Mouse (Mus musculus) v-Abl transformed pro-B cells (cell line): ENCODE results near the gene Usp7.

Experiments used
- in situ Hi-C, 2 experiments: fragments of 400-800 bp; cut with MboI; formaldehyde crosslinking; loops; one replicate each; pipeline ENCODE4 v1.15.1; 2025; ENCODE audit not compliant: unreplicated experiment in 2 of 2

Usp7 gene

GRCm38 (mm10) chr16:8791949-8792557 lies at the start of gene Usp7:
TSS of gene Usp7 (minus strand) at chr16:8792308.
- in situ Hi-C loops, result no loop called here

- in situ Hi-C loops, result loop anchor here (25.0 kb wide), 2 partner anchors 1672 to 1697 kb away; partner anchors contain the start of genes Clec16a (in 1 of the 2) and Dexi (in 1 of the 2)
Observed at GRCm38 (mm10) chr16:8840557-8840956, 48.4 kb upstream of the Usp7 start.

GRCm38 (mm10) chr16:8838921-8839320 lies 46.8 kb upstream of the Usp7 start:
- in situ Hi-C loops, result loop anchor here (25.0 kb wide), 2 partner anchors 1673 to 1698 kb away; partner anchors contain the start of genes Clec16a (in 1 of the 2) and Dexi (in 1 of the 2)

- in situ Hi-C loops, result loop anchor here (25.0 kb wide), 2 partner anchors 1675 to 1700 kb away; partner anchors contain the start of genes Clec16a (in 1 of the 2) and Dexi (in 1 of the 2)
Observed at GRCm38 (mm10) chr16:8837595-8837994, 45.5 kb upstream of the Usp7 start.

- in situ Hi-C loops, result loop anchor here (25.0 kb wide), 2 partner anchors 1675 to 1700 kb away; partner anchors contain the start of genes Clec16a (in 1 of the 2) and Dexi (in 1 of the 2)
Observed at GRCm38 (mm10) chr16:8836876-8837275, 44.8 kb upstream of the Usp7 start.

- in situ Hi-C loops, result loop anchor here (25.0 kb wide), 2 partner anchors 1681 to 1706 kb away; partner anchors contain the start of genes Clec16a (in 1 of the 2) and Dexi (in 1 of the 2)
Observed at GRCm38 (mm10) chr16:8831241-8831640, 39.1 kb upstream of the Usp7 start.

- in situ Hi-C loops, result loop anchor here (25.0 kb wide), 2 partner anchors 1682 to 1707 kb away; partner anchors contain the start of genes Clec16a (in 1 of the 2) and Dexi (in 1 of the 2)
Observed at GRCm38 (mm10) chr16:8830431-8831211, 38.5 kb upstream of the Usp7 start.

GRCm38 (mm10) chr16:8829564-8830359 lies 37.7 kb upstream of the Usp7 start, which contains the start of gene 1810013L24Rik:
TSS of gene 1810013L24Rik (plus strand) at chr16:8830100.
- in situ Hi-C loops, result loop anchor here (25.0 kb wide), 2 partner anchors 1683 to 1708 kb away; partner anchors contain the start of genes Clec16a (in 1 of the 2) and Dexi (in 1 of the 2)

- in situ Hi-C loops, result loop anchor here (25.0 kb wide), 2 partner anchors 1683 to 1708 kb away; partner anchors contain the start of genes Clec16a (in 1 of the 2) and Dexi (in 1 of the 2)
Observed at GRCm38 (mm10) chr16:8828636-8829563, 36.8 kb upstream of the Usp7 start.

- in situ Hi-C loops, result loop anchor here (25.0 kb wide), 2 partner anchors 1685 to 1710 kb away; partner anchors contain the start of genes Clec16a (in 1 of the 2) and Dexi (in 1 of the 2)
Observed at GRCm38 (mm10) chr16:8827366-8827765, 35.3 kb upstream of the Usp7 start.

- in situ Hi-C loops, result no loop called here
Observed at GRCm38 (mm10) chr16:8823661-8824060, 31.6 kb upstream of the Usp7 start.

GRCm38 (mm10) chr16:8822586-8822985 lies 30.5 kb upstream of the Usp7 start:
- in situ Hi-C loops, result no loop called here

GRCm38 (mm10) chr16:8821429-8821828 lies 29.3 kb upstream of the Usp7 start:
- in situ Hi-C loops, result no loop called here

- in situ Hi-C loops, result no loop called here
Observed at GRCm38 (mm10) chr16:8817872-8818271, 25.8 kb upstream of the Usp7 start.

- in situ Hi-C loops, result no loop called here
Observed at GRCm38 (mm10) chr16:8810399-8811127, 18.5 kb upstream of the Usp7 start.

- in situ Hi-C loops, result loop anchor here (5.0 kb wide), 1 partner anchor 61 kb away; no protein-coding TSS in a partner anchor
Observed at GRCm38 (mm10) chr16:8806703-8807102, 14.6 kb upstream of the Usp7 start.

- in situ Hi-C loops, result no loop called here
Observed at GRCm38 (mm10) chr16:8795906-8796305, 3.8 kb upstream of the Usp7 start.

- in situ Hi-C loops, result no loop called here
Observed at GRCm38 (mm10) chr16:8794952-8795351, 2.8 kb upstream of the Usp7 start.
